Mouse (Mus musculus) layer of hippocampus, adult 2 months (tissue): ENCODE measurements around the gene Olfr319. TPM values are rescaled to one million over a fixed set of nuclear protein-coding genes. Genes with fewer than 3 reads are reported as not detected.

Experiments used
- DNase-seq, 2 experiments: peaks; one replicate each; pipeline ENCODE4 v3.0.0; 2022; ENCODE audit warnings: low spot score in 2 of 2
- H3K27ac ChIP-seq: fragments of 200-600 bp; 2 replicates; pipeline ENCODE4 v1.8.1; 2022
- H3K4me3 ChIP-seq: fragments of 200-600 bp; 2 replicates; pipeline ENCODE4 v1.8.1; 2022; ENCODE audit warnings: mild to moderate bottlenecking
- CTCF ChIP-seq: fragments of 200-600 bp; conservative IDR thresholded peaks from 2 replicates; pipeline ENCODE4 v1.8.1; 2022; ENCODE audit warnings: antibody characterized with exemption, mild to moderate bottlenecking, moderate library complexity
- total RNA-seq, 2 experiments: library from RNA; stranded (reverse); gene quantifications; 2 replicates each; pipeline ENCODE4 v1.2.3; 2021

Olfr319 gene
- total RNA-seq, 2 experiments from 2014 or later: not detected

- no peak for TF ChIP-seq CTCF
- DNase-seq: no peak
Measured at GRCm38 (mm10) chr11:58752434-58752833, 53.5 kb downstream of the Olfr319 start, which contains the start of gene Olfr316. Gene Olfr316, plus strand, starts transcription at chr11:58752734.

More at GRCm38 (mm10) chr11:58752434-58752833, 53.5 kb downstream of the Olfr319 start, which contains the start of gene Olfr316:
- no peak within 1 kb of the TSS for H3K4me3 ChIP-seq
- H3K27ac ChIP-seq: no peak within 1 kb of the TSS

Other genes with a start within 250 kb of the Olfr319 start
- gene Lypd9, start 246.2 kb upstream of the Olfr319 start, total RNA-seq: not detected
- not detected for gene Olfr30, start 236.9 kb upstream of the Olfr319 start, total RNA-seq
- gene Olfr332, start 206.6 kb upstream of the Olfr319 start, total RNA-seq: not detected
- not detected for gene Olfr331, start 196.6 kb upstream of the Olfr319 start, total RNA-seq
- gene Olfr330, start 164.3 kb upstream of the Olfr319 start, total RNA-seq: not detected
- not detected for gene Olfr329-ps, start 152.7 kb upstream of the Olfr319 start, total RNA-seq
- under 1 TPM; 0.12 to 0.13 TPM for gene Olfr328, start 143.5 kb upstream of the Olfr319 start, total RNA-seq
- gene Olfr224, start 128.6 kb upstream of the Olfr319 start, total RNA-seq: not detected
- not detected for gene Olfr325, start 121.4 kb upstream of the Olfr319 start, total RNA-seq
- not detected for gene Olfr324, start 104.0 kb upstream of the Olfr319 start, total RNA-seq
- not detected for gene 2210407C18Rik, start 83.1 kb upstream of the Olfr319 start, total RNA-seq
- not detected for gene Olfr323, start 68.7 kb upstream of the Olfr319 start, total RNA-seq
- gene Trim58, start 58.7 kb upstream of the Olfr319 start, total RNA-seq: not detected
- gene Olfr322, start 40.4 kb upstream of the Olfr319 start, total RNA-seq: not detected
- gene Olfr320, start 18.1 kb upstream of the Olfr319 start, total RNA-seq: not detected
- gene Olfr318, start 24.9 kb downstream of the Olfr319 start, total RNA-seq: not detected
- under 1 TPM; 0.20 to 0.25 TPM for gene Olfr317, start 40.0 kb downstream of the Olfr319 start, total RNA-seq
- gene Olfr316, start 53.6 kb downstream of the Olfr319 start, total RNA-seq: under 1 TPM; 0.61 to 0.77 TPM
- not detected for gene Olfr315, start 74.0 kb downstream of the Olfr319 start, total RNA-seq
- gene Olfr314, start 83.8 kb downstream of the Olfr319 start, total RNA-seq: not detected
- gene Fam183b, start 102.8 kb downstream of the Olfr319 start, total RNA-seq: 1 to 10 TPM; 6.3 to 7.5 TPM
- gene Olfr313, start 115.8 kb downstream of the Olfr319 start, total RNA-seq: not detected
- gene Olfr312, start 130.1 kb downstream of the Olfr319 start, total RNA-seq: not detected
- gene Olfr311, start 140.1 kb downstream of the Olfr319 start, total RNA-seq: not detected
- 10 to 100 TPM; 20.9 to 22.3 TPM for gene Gm12258, start 148.0 kb downstream of the Olfr319 start, total RNA-seq
- gene 2810021J22Rik, start 168.1 kb downstream of the Olfr319 start, total RNA-seq: 10 to 100 TPM; 11.2 to 12.0 TPM
- 10 to 100 TPM in 1 of 2 experiments, 1 to 10 TPM in 1; 9.9 to 10.3 TPM for gene Zfp39, start 205.1 kb downstream of the Olfr319 start, total RNA-seq
- not detected for gene Btnl10, start 218.7 kb downstream of the Olfr319 start, total RNA-seq
- gene Rnf187, start 239.8 kb downstream of the Olfr319 start, total RNA-seq: 100 to 1,000 TPM; 462 to 508 TPM
- gene Hist3h2ba, start 249.8 kb downstream of the Olfr319 start, total RNA-seq: 100 to 1,000 TPM in 1 of 2 experiments, 10 to 100 TPM in 1; 91.3 to 103 TPM